Mouse (Mus musculus) stomach, postnatal 0 days (tissue): ENCODE measurements around the gene Lipo2.
"Not testable (repeated sequence)": the region's sequence is repeated elsewhere in the genome, so short reads cannot be mapped to it uniquely, and the experiment has no call there.

ENCODE experiments used
- CTCF ChIP-seq: IDR thresholded peaks from 2 replicates; pipeline ENCODE4 v1.5.1; 2016; ENCODE audit warnings: antibody characterized with exemption, low read depth, mild to moderate bottlenecking, moderate library complexity
- EP300 ChIP-seq: optimal IDR thresholded peaks from 2 replicates; pipeline ENCODE3; 2016; ENCODE audit warnings: antibody characterized with exemption

DNA sequence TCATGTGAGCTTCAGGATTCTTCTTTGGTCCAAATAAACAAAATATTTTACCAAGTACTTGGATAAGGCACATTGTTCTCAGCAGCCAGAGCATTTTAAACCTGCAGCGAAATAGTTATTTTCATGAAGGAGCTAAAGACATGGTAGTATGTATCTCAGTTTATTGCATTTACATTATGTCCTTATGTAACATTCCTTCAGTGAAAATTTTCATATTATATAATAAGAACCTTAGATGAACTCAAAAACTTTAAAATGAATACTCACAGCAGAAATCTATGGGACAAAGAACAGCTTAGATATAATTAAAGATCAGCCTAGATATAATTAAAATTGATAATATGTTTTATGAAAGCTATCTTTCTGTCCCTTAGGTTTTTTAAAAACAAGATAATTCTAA, at the start of gene Lipo2:
- not testable (repeated sequence) for TF ChIP-seq CTCF, EP300
